Mouse (Mus musculus): ENCODE data around the gene Pkn3.

- no peak for TF ChIP-seq CTCF (IDR thresholded peaks at IDR 0.05; ENCODE audit: insufficient read depth, low read length)
- TF ChIP-seq POLR2A (IDR thresholded peaks at IDR 0.05; ENCODE audit: borderline replicate concordance, extremely low read depth, low read depth, low read length), result no peak
Measured at GRCm38 (mm10) chr2:30111500-30111899, 34.0 kb downstream of the Pkn3 start.
